Mouse (Mus musculus): Measurements from ENCODE around the gene Clnk. TPM values are rescaled to one million over a fixed set of nuclear protein-coding genes. Genes with fewer than 3 reads are reported as not detected.

Gene Clnk
- polyA plus RNA-seq, 1 experiment: not detected

GRCm38 (mm10) chr5:38863029-38863428, 13.6 kb downstream of the Clnk start:
- peaks cover 11% of the 10 kb centered on the region for H3K4me1 ChIP-seq (ENCODE audit: control insufficient read depth, insufficient read depth, low read length)
- WGBS: 70% methylated on average over 3 of the region's 3 CpGs
- TF ChIP-seq CTCF (IDR thresholded peaks at IDR 0.05; ENCODE audit: insufficient read depth, low read depth, low read length) (no peak), POLR2A (IDR thresholded peaks at IDR 0.05; ENCODE audit: insufficient read depth, low read depth, low read length) (no peak)
- 0 out of 2 replicates have a peak overlapping the region, but pooled peaks have one; percentile 25 for H3K27ac ChIP-seq (ENCODE audit: insufficient read depth, low read depth, low read length)
- no peak overlapping the region for H3K4me3 ChIP-seq (ENCODE audit: insufficient read depth, low read depth, low read length)

- Histone ChIP-seq H3K27ac (ENCODE audit: insufficient read depth, low read depth, low read length) (no peak overlapping the region), H3K4me1 (ENCODE audit: control insufficient read depth, insufficient read depth, low read length) (peaks cover 11% of the 10 kb centered on the region), H3K4me3 (ENCODE audit: insufficient read depth, low read depth, low read length) (no peak overlapping the region)
- TF ChIP-seq POLR2A (IDR thresholded peaks at IDR 0.05; ENCODE audit: insufficient read depth, low read depth, low read length): no peak
- TF ChIP-seq CTCF (IDR thresholded peaks at IDR 0.05; ENCODE audit: insufficient read depth, low read depth, low read length): no peak
- 60% methylated on average over 13 of the region's 13 CpGs for WGBS
Measured at GRCm38 (mm10) chr5:38862288-38862985, 14.2 kb downstream of the Clnk start.

GRCm38 (mm10) chr5:38858015-38858721, 18.4 kb downstream of the Clnk start:
- Histone ChIP-seq H3K27ac (ENCODE audit: insufficient read depth, low read depth, low read length) (no peak overlapping the region), H3K4me3 (ENCODE audit: insufficient read depth, low read depth, low read length) (no peak overlapping the region), H3K4me1 (ENCODE audit: control insufficient read depth, insufficient read depth, low read length) (peaks cover 4% of the 10 kb centered on the region)
- WGBS: 66% methylated on average over 4 of the region's 4 CpGs
- TF ChIP-seq CTCF (IDR thresholded peaks at IDR 0.05; ENCODE audit: insufficient read depth, low read depth, low read length) (no peak), POLR2A (IDR thresholded peaks at IDR 0.05; ENCODE audit: insufficient read depth, low read depth, low read length) (no peak)

- TF ChIP-seq POLR2A (IDR thresholded peaks at IDR 0.05; ENCODE audit: insufficient read depth, low read depth, low read length) (no peak), CTCF (IDR thresholded peaks at IDR 0.05; ENCODE audit: insufficient read depth, low read depth, low read length) (no peak)
- H3K27ac ChIP-seq (ENCODE audit: insufficient read depth, low read depth, low read length): no peak overlapping the region
- H3K4me3 ChIP-seq (ENCODE audit: insufficient read depth, low read depth, low read length): no peak overlapping the region
- H3K4me1 ChIP-seq (ENCODE audit: control insufficient read depth, insufficient read depth, low read length): peaks cover 3% of the 10 kb centered on the region
- 97% methylated on average over 1 of the region's 1 CpGs for WGBS
Measured at GRCm38 (mm10) chr5:38857591-38857990, 19.0 kb downstream of the Clnk start.

GRCm38 (mm10) chr5:38850171-38850570, 26.4 kb downstream of the Clnk start:
- WGBS: 100% methylated on average over 1 of the region's 1 CpGs
- TF ChIP-seq CTCF (IDR thresholded peaks at IDR 0.05; ENCODE audit: insufficient read depth, low read depth, low read length) (no peak), POLR2A (IDR thresholded peaks at IDR 0.05; ENCODE audit: insufficient read depth, low read depth, low read length) (no peak)
- H3K27ac ChIP-seq (ENCODE audit: insufficient read depth, low read depth, low read length): no peak overlapping the region
- H3K4me3 ChIP-seq (ENCODE audit: insufficient read depth, low read depth, low read length): no peak overlapping the region
- H3K4me1 ChIP-seq (ENCODE audit: control insufficient read depth, insufficient read depth, low read length): no peaks in the 10 kb centered on the region

GRCm38 (mm10) chr5:38845529-38845928, 31.1 kb downstream of the Clnk start:
- 87% methylated on average over 3 of the region's 3 CpGs for WGBS
- no peak for TF ChIP-seq CTCF (IDR thresholded peaks at IDR 0.05; ENCODE audit: insufficient read depth, low read depth, low read length)
- TF ChIP-seq POLR2A (IDR thresholded peaks at IDR 0.05; ENCODE audit: insufficient read depth, low read depth, low read length): no peak
- H3K4me3 ChIP-seq (ENCODE audit: insufficient read depth, low read depth, low read length): no peak overlapping the region
- H3K4me1 ChIP-seq (ENCODE audit: control insufficient read depth, insufficient read depth, low read length): no peaks in the 10 kb centered on the region
- H3K27ac ChIP-seq (ENCODE audit: insufficient read depth, low read depth, low read length): no peak overlapping the region

GRCm38 (mm10) chr5:38844312-38844711, 32.3 kb downstream of the Clnk start:
- Histone ChIP-seq H3K4me1 (ENCODE audit: control insufficient read depth, insufficient read depth, low read length) (no peaks in the 10 kb centered on the region), H3K4me3 (ENCODE audit: insufficient read depth, low read depth, low read length) (no peak overlapping the region), H3K27ac (ENCODE audit: insufficient read depth, low read depth, low read length) (no peak overlapping the region)
- no peak for TF ChIP-seq CTCF (IDR thresholded peaks at IDR 0.05; ENCODE audit: insufficient read depth, low read depth, low read length)
- TF ChIP-seq POLR2A (IDR thresholded peaks at IDR 0.05; ENCODE audit: insufficient read depth, low read depth, low read length): no peak
- WGBS: 98% methylated on average over 2 of the region's 2 CpGs

GRCm38 (mm10) chr5:38839981-38840380, 36.6 kb downstream of the Clnk start:
- WGBS: 97% methylated on average over 1 of the region's 1 CpGs
- Histone ChIP-seq H3K27ac (ENCODE audit: insufficient read depth, low read depth, low read length) (no peak overlapping the region), H3K4me1 (ENCODE audit: control insufficient read depth, insufficient read depth, low read length) (no peaks in the 10 kb centered on the region), H3K4me3 (ENCODE audit: insufficient read depth, low read depth, low read length) (no peak overlapping the region)
- TF ChIP-seq POLR2A (IDR thresholded peaks at IDR 0.05; ENCODE audit: insufficient read depth, low read depth, low read length): no peak
- TF ChIP-seq CTCF (IDR thresholded peaks at IDR 0.05; ENCODE audit: insufficient read depth, low read depth, low read length): no peak

GRCm38 (mm10) chr5:38827310-38827709, 49.3 kb downstream of the Clnk start:
- no peak overlapping the region for H3K27ac ChIP-seq (ENCODE audit: insufficient read depth, low read depth, low read length)
- no peak for TF ChIP-seq CTCF (IDR thresholded peaks at IDR 0.05; ENCODE audit: insufficient read depth, low read depth, low read length)
- no peak for TF ChIP-seq POLR2A (IDR thresholded peaks at IDR 0.05; ENCODE audit: insufficient read depth, low read depth, low read length)
- WGBS: 92% methylated on average over 6 of the region's 6 CpGs
- H3K4me1 ChIP-seq (ENCODE audit: control insufficient read depth, insufficient read depth, low read length): no peaks in the 10 kb centered on the region
- H3K4me3 ChIP-seq (ENCODE audit: insufficient read depth, low read depth, low read length): no peak overlapping the region
